Mouse (Mus musculus): ENCODE measurements around the gene Adgre1. TPM values are rescaled to one million over a fixed set of nuclear protein-coding genes. Genes with fewer than 3 reads are reported as not detected.

Adgre1 gene
- polyA plus RNA-seq (2015; fragmentation: Nextera tagmentation; extraction: Ambion mirVana), result 6.0 and 7.0 TPM in 2 replicates

- H3K9ac ChIP-seq (replicated peaks; ENCODE audit: low read depth), result no peak within 1 kb of the TSS
- TF ChIP-seq EP300 (IDR thresholded peaks at IDR 0.05) (no peak), CTCF (IDR thresholded peaks at IDR 0.05) (no peak)
- H3K36me3 ChIP-seq (ENCODE audit: insufficient read depth, low read length), result no peaks in the 10 kb centered on the region
- no peak within 1 kb of the TSS for H3K4me3 ChIP-seq (ENCODE audit: low read depth, low read length)
- H3K4me1 ChIP-seq (ENCODE audit: insufficient read depth, low read depth, low read length), result no peaks in the 10 kb centered on the region
- no peaks in the 10 kb centered on the region for H3K9me3 ChIP-seq (ENCODE audit: low read length)
- no peak within 1 kb of the TSS for H3K27ac ChIP-seq (ENCODE audit: low read length)
- no peak within 1 kb of the TSS for H3K4me2 ChIP-seq (replicated peaks; ENCODE audit: low read depth, low read length)
- DNase-seq (ENCODE audit: low spot score) (peak; percentile 22), ATAC-seq (no peak)
- WGBS, result 47% methylated on average over 1 of the region's 1 CpGs
- H3K27me3 ChIP-seq (replicated peaks; ENCODE audit: insufficient read depth, low read length), result no peaks in the 10 kb centered on the region
Observed at GRCm38 (mm10) chr17:57358441-57358840, at the start of gene Adgre1. Gene Adgre1, plus strand, starts transcription at chr17:57358691.

GRCm38 (mm10) chr17:57311801-57312200 is 46.7 kb upstream of the Adgre1 start:
- DNase-seq (ENCODE audit: low spot score), result no peak
- H3K27ac ChIP-seq (ENCODE audit: low read length), result no peak overlapping the region
- no peaks in the 10 kb centered on the region for H3K36me3 ChIP-seq (ENCODE audit: insufficient read depth, low read length)
- no peak for TF ChIP-seq CTCF (IDR thresholded peaks at IDR 0.05)
- TF ChIP-seq EP300 (IDR thresholded peaks at IDR 0.05), result no peak
- ATAC-seq, result no peak
- WGBS, result 41% methylated on average over 13 of the region's 13 CpGs
- no peaks in the 10 kb centered on the region for H3K27me3 ChIP-seq (replicated peaks; ENCODE audit: insufficient read depth, low read length)
- no peak overlapping the region for H3K4me2 ChIP-seq (replicated peaks; ENCODE audit: low read depth, low read length)
- no peak overlapping the region for H3K9ac ChIP-seq (replicated peaks; ENCODE audit: low read depth)
- H3K9me3 ChIP-seq (ENCODE audit: low read length), result no peaks in the 10 kb centered on the region
- H3K4me1 ChIP-seq (ENCODE audit: insufficient read depth, low read depth, low read length), result no peaks in the 10 kb centered on the region
- no peak overlapping the region for H3K4me3 ChIP-seq (ENCODE audit: low read depth, low read length)

GRCm38 (mm10) chr17:57327615-57328014 is 30.9 kb upstream of the Adgre1 start:
- no peaks in the 10 kb centered on the region for H3K9me3 ChIP-seq (ENCODE audit: low read length)
- no peak for DNase-seq (ENCODE audit: low spot score)
- WGBS, result 44% methylated on average over 8 of the region's 8 CpGs

GRCm38 (mm10) chr17:57328944-57329343 is 29.5 kb upstream of the Adgre1 start:
- Histone ChIP-seq H3K4me1 (ENCODE audit: insufficient read depth, low read depth, low read length) (no peaks in the 10 kb centered on the region), H3K9me3 (ENCODE audit: low read length) (no peaks in the 10 kb centered on the region), H3K4me2 (replicated peaks; ENCODE audit: low read depth, low read length) (no peak overlapping the region), H3K36me3 (ENCODE audit: insufficient read depth, low read length) (no peaks in the 10 kb centered on the region), H3K9ac (replicated peaks; ENCODE audit: low read depth) (no peak overlapping the region), H3K27me3 (replicated peaks; ENCODE audit: insufficient read depth, low read length) (no peaks in the 10 kb centered on the region), H3K27ac (ENCODE audit: low read length) (no peak overlapping the region), H3K4me3 (ENCODE audit: low read depth, low read length) (no peak overlapping the region)
- ATAC-seq (no peak), DNase-seq (ENCODE audit: low spot score) (no peak)
- WGBS, result 49% methylated on average over 4 of the region's 6 CpGs
- TF ChIP-seq CTCF (IDR thresholded peaks at IDR 0.05) (no peak), EP300 (IDR thresholded peaks at IDR 0.05) (no peak)

More at GRCm38 (mm10) chr17:57327615-57328014, 30.9 kb upstream of the Adgre1 start:
- H3K4me1 ChIP-seq (ENCODE audit: insufficient read depth, low read depth, low read length), result no peaks in the 10 kb centered on the region
- H3K4me3 ChIP-seq (ENCODE audit: low read depth, low read length), result no peak overlapping the region
- TF ChIP-seq EP300 (IDR thresholded peaks at IDR 0.05) (no peak), CTCF (IDR thresholded peaks at IDR 0.05) (no peak)
- no peak for ATAC-seq
- H3K9ac ChIP-seq (replicated peaks; ENCODE audit: low read depth), result no peak overlapping the region
- H3K27ac ChIP-seq (ENCODE audit: low read length), result no peak overlapping the region
- H3K36me3 ChIP-seq (ENCODE audit: insufficient read depth, low read length), result no peaks in the 10 kb centered on the region
- no peaks in the 10 kb centered on the region for H3K27me3 ChIP-seq (replicated peaks; ENCODE audit: insufficient read depth, low read length)
- H3K4me2 ChIP-seq (replicated peaks; ENCODE audit: low read depth, low read length), result no peak overlapping the region

- H3K4me1 ChIP-seq (ENCODE audit: insufficient read depth, low read depth, low read length), result no peaks in the 10 kb centered on the region
- TF ChIP-seq CTCF (IDR thresholded peaks at IDR 0.05), result no peak
- TF ChIP-seq EP300 (IDR thresholded peaks at IDR 0.05), result no peak
- no peak for DNase-seq (ENCODE audit: low spot score)
Observed at GRCm38 (mm10) chr17:57330993-57331392, 27.5 kb upstream of the Adgre1 start.

GRCm38 (mm10) chr17:57332241-57332640 is 26.2 kb upstream of the Adgre1 start:
- H3K9ac ChIP-seq (replicated peaks; ENCODE audit: low read depth), result no peak overlapping the region
- H3K36me3 ChIP-seq (ENCODE audit: insufficient read depth, low read length), result no peaks in the 10 kb centered on the region
- DNase-seq (ENCODE audit: low spot score) (no peak), ATAC-seq (no peak)
- H3K27me3 ChIP-seq (replicated peaks; ENCODE audit: insufficient read depth, low read length), result no peaks in the 10 kb centered on the region
- 82% methylated on average over 4 of the region's 4 CpGs for WGBS
- no peak overlapping the region for H3K4me2 ChIP-seq (replicated peaks; ENCODE audit: low read depth, low read length)
- no peaks in the 10 kb centered on the region for H3K4me1 ChIP-seq (ENCODE audit: insufficient read depth, low read depth, low read length)
- H3K27ac ChIP-seq (ENCODE audit: low read length), result no peak overlapping the region
- H3K4me3 ChIP-seq (ENCODE audit: low read depth, low read length), result no peak overlapping the region
- TF ChIP-seq EP300 (IDR thresholded peaks at IDR 0.05) (no peak), CTCF (IDR thresholded peaks at IDR 0.05) (no peak)
- no peaks in the 10 kb centered on the region for H3K9me3 ChIP-seq (ENCODE audit: low read length)

More at GRCm38 (mm10) chr17:57330993-57331392, 27.5 kb upstream of the Adgre1 start:
- Histone ChIP-seq H3K4me3 (ENCODE audit: low read depth, low read length) (no peak overlapping the region), H3K9ac (replicated peaks; ENCODE audit: low read depth) (no peak overlapping the region), H3K36me3 (ENCODE audit: insufficient read depth, low read length) (no peaks in the 10 kb centered on the region), H3K4me2 (replicated peaks; ENCODE audit: low read depth, low read length) (no peak overlapping the region), H3K27me3 (replicated peaks; ENCODE audit: insufficient read depth, low read length) (no peaks in the 10 kb centered on the region), H3K9me3 (ENCODE audit: low read length) (no peaks in the 10 kb centered on the region), H3K27ac (ENCODE audit: low read length) (no peak overlapping the region)
- WGBS, result 81% methylated on average over 8 of the region's 8 CpGs
- no peak for ATAC-seq

Data from lung, postnatal 0 days (tissue).